Mouse (Mus musculus): ENCODE measurements around the gene Ifitm6.
"Not testable (repeated sequence)": the region's sequence is repeated elsewhere in the genome, so short reads cannot be mapped to it uniquely, and the experiment has no call there.

Ifitm6 gene

GRCm38 (mm10) chr7:141017824-141018223 lies at the start of gene Ifitm6:
Gene Ifitm6, minus strand, starts transcription at chr7:141017924.
- DNase-seq (ENCODE audit: low read depth, low spot score) = not testable (repeated sequence)

DNA sequence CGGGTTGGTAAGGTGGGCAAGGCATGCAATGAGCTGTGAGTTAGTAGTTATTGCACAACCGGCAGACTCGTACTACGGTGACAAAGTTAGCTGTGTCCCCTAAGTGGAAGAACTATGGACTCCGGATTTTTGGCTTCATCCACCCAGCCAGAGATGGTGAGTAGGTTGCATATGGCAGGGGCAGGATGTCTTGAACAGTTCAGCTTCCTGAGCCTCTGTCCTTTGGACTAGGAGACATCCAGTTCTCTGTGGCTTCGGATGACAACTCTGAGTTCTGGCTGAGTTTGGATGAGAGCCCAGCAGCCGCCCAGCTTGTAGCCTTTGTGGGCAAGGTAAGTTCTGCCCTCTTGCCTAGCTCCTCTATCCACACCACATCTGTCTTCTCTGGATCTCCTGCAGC lies 46.9 kb upstream of the Ifitm6 start:
- no peak for DNase-seq (ENCODE audit: low read depth, low spot score)

GRCm38 (mm10) chr7:141064175-141064574 lies 46.5 kb upstream of the Ifitm6 start:
- peak; percentile 51 for DNase-seq (ENCODE audit: low read depth, low spot score)

DNA sequence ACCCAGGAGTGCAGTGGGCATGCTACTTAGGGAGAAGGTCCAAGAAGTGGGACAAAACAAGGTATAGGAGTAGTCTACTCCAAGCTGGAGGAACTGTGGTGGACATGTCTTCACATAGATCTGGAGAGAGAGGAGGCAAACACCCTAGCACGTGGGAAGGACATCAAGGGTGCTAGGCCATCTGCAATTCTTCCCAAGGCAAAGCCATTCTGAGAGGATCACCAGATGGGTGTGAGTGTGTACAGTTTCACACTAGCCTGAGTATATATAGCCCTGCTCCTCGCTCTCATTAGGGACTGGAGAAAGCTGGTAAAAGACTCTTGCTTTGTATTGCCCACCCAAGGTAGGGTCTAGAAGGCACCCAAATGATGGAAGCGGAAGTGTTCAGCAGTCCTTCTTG lies 45.6 kb upstream of the Ifitm6 start:
- DNase-seq (ENCODE audit: low read depth, low spot score) = no peak

GRCm38 (mm10) chr7:141062525-141062924 lies 44.8 kb upstream of the Ifitm6 start:
- no peak for DNase-seq (ENCODE audit: low read depth, low spot score)

GRCm38 (mm10) chr7:141061269-141061692 lies 43.6 kb upstream of the Ifitm6 start:
- peak; percentile 57 for DNase-seq (ENCODE audit: low read depth, low spot score)

DNA sequence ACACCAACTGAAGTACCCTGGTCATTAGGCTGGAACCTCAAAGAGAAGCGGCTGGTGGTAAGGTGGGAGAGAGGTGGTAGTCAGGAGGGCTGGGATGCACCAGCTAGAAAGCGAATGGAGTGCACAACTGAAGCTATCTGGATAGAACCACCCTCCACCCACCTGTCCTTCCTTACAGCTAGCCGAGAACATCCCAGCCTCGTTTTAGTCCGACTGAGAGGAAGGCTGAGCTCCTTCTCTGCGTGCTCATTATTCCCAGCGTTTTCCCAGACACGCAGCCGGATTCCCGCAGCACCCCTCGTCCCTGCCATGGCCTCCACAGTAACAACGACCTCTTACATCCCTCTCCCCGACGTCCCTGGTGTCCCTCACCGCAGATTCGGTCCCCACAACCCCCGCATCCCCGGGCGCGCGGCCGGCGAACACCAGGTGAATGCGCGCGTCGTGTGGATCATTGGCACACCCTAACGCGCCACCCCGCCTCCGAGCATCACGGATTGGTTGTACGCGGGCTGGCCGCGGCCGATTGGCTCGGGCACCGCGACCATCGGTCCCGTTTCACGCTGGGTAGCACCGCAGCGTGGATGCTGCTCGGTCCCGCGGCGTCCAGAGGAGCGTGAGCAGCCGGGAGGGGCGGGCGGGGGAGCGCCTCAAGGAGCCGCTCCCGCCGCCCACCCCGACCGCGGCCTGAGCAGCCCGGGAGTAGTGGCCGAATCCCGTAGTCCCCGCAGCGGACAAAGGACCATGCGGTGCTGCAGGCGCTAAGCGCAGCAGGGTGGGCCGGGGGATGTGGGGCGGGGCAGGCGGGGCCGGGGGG lies 42.9 kb upstream of the Ifitm6 start, which contains the start of gene B4galnt4:
Gene B4galnt4, plus strand, starts transcription at position 679 of the 817 bp plus-strand sequence.
- peak; percentile 78 for DNase-seq (ENCODE audit: low read depth, low spot score)

DNA sequence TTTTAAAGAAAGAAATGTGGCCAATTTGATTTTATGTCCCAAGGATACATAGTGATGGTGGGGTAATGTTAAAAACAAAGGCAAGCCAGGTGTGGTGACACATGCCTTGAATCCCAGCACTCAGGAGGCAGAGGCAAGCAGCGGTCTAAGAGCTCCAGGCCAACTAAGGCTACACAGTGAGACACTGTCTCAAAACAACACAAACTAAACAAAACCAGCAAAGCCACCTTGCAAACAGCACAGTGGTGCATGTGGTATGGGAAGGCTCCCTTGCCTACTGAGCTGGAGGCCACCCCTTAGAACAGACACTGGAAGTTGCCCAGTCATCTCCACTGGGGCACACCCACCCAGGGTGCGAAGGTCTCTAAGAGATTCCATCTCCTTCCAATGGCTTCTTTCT lies 42.2 kb upstream of the Ifitm6 start:
- DNase-seq (ENCODE audit: low read depth, low spot score) = no peak

DNA sequence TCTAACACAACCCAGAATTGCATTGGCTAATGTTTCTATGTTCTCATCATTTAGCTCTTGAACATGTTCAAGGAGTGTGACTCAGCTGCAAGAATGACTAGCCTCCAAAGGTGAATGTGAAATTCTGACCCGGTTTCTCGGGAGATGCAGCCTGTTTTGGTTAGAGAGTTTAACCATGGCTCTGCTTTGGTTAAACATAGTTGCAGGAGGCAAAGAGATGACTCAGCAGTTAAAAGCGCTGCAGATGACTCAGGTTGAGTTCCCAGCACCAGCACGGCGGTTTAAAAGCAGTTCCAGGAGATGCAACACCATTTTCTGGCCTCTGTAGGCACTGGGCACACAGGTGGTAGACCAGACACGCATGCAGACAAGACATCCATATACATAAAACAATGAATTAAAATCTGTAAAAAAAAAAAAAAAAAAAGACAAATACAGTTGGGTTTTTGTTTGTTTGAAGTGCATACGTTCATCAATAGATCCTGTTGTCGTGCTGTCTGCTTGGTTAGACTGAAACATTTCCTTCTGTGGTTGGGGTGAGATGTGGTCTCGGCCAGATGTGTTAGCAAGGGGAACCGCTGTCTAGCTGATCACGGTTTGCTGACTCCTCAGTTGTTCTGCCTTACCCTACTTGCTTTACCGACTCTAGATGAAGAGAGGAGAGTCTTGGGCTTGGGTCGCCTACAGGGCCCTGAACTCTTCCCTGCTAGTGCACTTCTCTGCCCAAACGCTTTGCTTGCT lies 41.0 kb upstream of the Ifitm6 start:
- peak; percentile 71 for DNase-seq (ENCODE audit: low read depth, low spot score)

GRCm38 (mm10) chr7:141057541-141057940 lies 39.8 kb upstream of the Ifitm6 start:
- DNase-seq (ENCODE audit: low read depth, low spot score) = no peak

DNA sequence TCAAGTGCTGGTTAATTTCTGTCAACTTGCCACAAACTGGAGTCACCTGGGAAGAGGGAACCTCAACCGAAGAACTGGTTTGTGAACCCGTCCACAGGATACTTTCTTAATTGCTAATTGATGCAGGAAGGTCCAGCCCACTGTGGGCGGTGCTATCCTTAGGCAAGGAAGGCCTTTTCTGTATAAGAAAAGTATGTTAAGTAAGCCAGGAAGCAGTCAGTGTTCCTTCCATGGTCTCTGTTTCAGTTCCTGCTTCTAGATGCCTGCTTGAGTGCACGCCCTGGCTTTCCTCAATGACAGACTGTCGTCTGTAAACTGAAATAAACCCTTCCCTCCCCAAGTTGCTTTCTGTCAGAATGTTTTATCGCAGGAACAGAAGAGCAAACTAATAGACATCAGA lies 39.3 kb upstream of the Ifitm6 start:
- no peak for DNase-seq (ENCODE audit: low read depth, low spot score)

- DNase-seq (ENCODE audit: low read depth, low spot score) = no peak
Observed at GRCm38 (mm10) chr7:141055785-141056184, 38.1 kb upstream of the Ifitm6 start.

DNA sequence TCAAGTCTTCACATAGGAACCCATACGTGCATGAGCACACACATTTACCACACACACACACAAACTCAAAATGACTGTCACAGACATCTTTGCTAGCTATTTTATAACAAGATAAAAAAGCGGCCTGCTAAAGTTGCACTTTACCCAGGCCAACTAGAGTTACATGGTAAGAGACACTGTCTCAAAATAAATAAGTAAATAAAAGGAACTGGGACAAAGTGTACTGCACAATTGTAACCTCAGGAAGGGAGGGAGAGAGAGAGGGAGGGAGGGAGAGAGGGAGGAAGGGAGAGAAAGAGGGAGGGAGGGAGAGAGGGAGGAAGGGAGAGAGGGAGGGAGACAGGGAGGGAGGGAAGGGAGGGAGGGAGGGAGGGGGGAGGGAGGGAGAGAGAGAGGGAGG lies 34.7 kb upstream of the Ifitm6 start:
- DNase-seq (ENCODE audit: low read depth, low spot score) = no peak

DNA sequence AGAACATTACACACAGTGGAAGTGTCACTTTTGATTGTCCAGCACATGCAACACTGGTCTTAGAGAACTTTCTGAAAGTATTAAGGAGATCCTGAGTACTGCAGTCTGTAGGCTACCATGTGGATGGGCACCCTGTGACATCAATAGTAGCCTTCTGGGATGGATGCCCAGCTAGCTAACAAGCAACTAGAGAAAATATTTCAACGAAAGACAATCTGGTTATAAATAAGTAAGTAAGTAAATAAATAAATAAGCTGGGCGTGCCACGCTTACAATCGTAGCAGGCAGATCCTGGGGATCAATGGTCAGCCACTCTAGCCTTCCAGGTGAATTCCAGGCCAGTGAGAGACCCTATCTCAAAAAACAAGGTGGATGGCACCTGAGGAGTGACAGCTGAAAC lies 34.3 kb upstream of the Ifitm6 start:
- no peak for DNase-seq (ENCODE audit: low read depth, low spot score)

GRCm38 (mm10) chr7:141051060-141051685 lies 33.4 kb upstream of the Ifitm6 start:
- no peak for DNase-seq (ENCODE audit: low read depth, low spot score)

DNA sequence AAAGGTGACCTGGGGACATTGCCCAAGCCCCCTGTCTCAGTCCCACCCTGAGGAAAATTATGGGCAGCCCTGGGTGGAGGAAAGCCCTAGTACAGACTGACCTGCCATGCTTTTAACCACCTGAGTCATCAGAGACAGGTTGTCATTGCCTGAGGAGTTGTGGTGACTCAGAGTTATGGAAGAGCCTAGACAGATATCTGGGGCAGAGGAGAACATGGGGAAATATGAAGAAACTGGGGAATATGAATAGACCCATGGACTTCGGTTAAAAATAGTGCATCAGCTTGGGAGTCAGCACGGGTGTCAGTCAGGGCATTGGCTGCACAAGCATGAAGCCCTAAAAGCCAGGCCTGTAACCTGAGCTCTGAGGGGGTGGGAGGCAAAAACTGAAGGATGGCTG lies 31.6 kb upstream of the Ifitm6 start:
- DNase-seq (ENCODE audit: low read depth, low spot score) = peak; percentile 1

DNA sequence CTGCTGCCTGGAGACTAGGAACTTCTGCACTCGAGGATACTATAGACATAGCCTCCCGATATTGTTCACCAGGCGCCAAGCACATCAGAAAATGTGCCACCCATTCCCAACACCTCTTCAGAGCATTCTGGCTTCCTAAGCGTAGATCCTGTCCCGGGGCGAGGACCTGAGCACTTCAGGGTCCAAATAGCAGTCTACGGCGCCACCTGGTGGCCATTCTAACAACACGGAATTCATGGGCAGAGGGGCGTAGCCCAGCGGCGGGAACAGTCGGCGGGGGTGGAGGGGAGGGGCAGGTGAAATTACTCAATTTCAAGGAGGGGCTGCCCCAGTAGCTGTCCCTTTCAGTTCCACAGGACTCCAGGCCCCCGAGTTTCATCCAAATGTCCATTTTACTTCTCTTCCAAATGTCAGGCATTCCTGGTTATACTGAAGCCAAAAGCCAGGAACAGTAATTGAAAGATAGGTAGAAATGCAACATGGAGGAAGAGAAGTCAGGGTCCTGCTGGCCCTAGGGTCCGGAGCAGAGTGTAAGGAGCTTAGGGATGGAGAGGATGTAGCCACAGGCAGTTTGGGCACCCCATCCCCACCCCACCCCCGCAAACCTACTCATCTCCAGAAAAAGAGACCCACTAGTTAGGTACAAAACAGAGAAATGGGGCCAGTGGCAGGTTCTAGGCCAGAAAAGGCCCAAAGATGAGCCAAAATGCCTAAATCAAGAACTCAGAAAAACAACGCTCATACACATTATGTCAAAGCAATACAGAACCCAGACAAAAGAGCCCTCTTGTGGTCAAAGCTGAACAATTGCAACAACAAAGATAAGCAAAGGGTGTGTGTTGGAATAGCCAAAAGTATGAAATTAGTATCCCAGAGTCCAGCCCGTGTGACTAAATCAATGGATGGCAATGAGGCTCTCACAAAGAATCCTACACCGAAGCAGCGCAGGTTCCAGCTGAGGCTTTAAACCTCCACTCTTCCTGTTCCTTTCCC lies 30.8 kb upstream of the Ifitm6 start:
- DNase-seq (ENCODE audit: low read depth, low spot score) = peak; percentile 96

GRCm38 (mm10) chr7:141047581-141048225 lies 30.0 kb upstream of the Ifitm6 start:
- DNase-seq (ENCODE audit: low read depth, low spot score) = no peak

- DNase-seq (ENCODE audit: low read depth, low spot score) = no peak
Observed at GRCm38 (mm10) chr7:141046931-141047580, 29.3 kb upstream of the Ifitm6 start.

- no peak for DNase-seq (ENCODE audit: low read depth, low spot score)
Observed at GRCm38 (mm10) chr7:141042539-141042938, 24.8 kb upstream of the Ifitm6 start.

All from CD4-positive, CD25-positive, alpha-beta regulatory T cell, adult 2 months (primary cell).